Mouse (Mus musculus) kidney, adult 2 months (tissue): Measurements from ENCODE around the gene Ttll5.

ENCODE experiments used
- CTCF ChIP-seq: fragments of 200-500 bp; conservative IDR thresholded peaks from 2 replicates; pipeline ENCODE4 v1.5.1; 2011; ENCODE audit warnings: low read depth, mild to moderate bottlenecking, control low read depth, low read length, moderate library complexity, mixed read lengths; ENCODE audit not compliant: insufficient read depth, insufficient read length
- POLR2A ChIP-seq: fragments of 200-500 bp; IDR thresholded peaks from one replicate; pipeline ENCODE4 v1.6.1; 2011; ENCODE audit warnings: low read depth, low read length, control low read depth

- TF ChIP-seq CTCF (no peak), POLR2A (no peak)
These were observed 167.8 kb downstream of the Ttll5 start for GRCm38 (mm10) chr12:85992013-85992837.
